Mouse (Mus musculus) kidney, postnatal 14 days (tissue): ENCODE results near the gene Traip.
A peak's percentile ranks its signal among the peaks of the same experiment; 100 is the strongest.

ENCODE experiments used
- DNase-seq: peaks from one replicate; pipeline ENCODE4 v3.0.0; 2022; ENCODE audit warnings: mixed read lengths

Gene Traip

GRCm38 (mm10) chr9:107949922-107950235, at the start of gene Traip:
Gene Traip, plus strand, starts transcription at chr9:107950136.
- DNase-seq = no peak

- peak; percentile 77 for DNase-seq
These were observed 48.9 kb upstream of the Traip start for GRCm38 (mm10) chr9:107900840-107901626.

DNA sequence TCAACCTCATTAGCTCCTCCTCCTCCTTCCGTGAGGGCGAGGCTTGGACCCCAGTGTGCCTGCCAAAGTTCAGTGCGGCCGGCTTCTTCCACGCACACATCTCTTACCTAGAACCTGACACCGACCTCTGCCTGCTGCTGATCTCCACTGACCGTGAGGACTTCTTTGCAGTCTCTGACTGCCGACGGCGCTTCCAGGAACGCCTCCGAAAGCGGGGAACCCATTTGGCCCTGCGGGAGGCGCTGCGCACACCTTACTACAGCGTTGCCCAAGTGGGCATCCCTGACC, 48.4 kb upstream of the Traip start:
- DNase-seq = no peak

- DNase-seq = peak; percentile 89
These were observed 45.2 kb upstream of the Traip start for GRCm38 (mm10) chr9:107904726-107905125.

DNA sequence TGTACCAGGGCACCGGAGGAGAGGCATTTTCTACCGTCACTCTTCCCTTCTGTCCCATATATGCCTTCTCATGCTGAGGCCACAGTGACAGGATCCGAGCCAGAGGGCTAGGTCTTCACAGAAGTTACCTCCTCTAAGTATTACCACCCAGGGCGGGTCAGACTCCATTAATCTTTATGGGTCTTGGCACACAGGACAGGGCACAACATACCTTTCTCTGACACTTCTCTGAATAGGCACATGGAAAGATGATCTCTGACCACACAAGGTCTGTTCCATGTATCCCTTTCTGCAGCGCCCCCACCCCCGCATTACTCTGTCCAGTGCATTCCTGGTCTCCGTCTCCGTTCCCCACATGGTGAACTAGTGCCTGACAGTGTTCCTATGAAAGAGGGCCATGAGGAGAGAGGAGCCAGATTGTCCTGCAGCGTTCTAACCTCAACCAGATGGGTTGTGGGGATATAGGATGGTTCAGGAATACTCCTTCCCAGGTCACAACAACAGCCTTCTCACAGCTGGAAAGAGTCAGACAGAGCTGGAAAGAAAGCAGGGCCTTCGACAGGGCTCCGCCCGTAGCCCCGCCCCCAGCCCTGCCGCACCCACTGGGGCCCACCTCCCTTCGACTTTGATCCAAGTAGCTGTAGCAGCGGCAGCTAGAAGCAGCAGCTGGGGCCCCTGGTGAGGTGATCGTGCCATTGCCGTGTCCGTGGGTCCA, 43.5 kb upstream of the Traip start, which contains the start of gene Mst1r:
Gene Mst1r, plus strand, starts transcription at position 622 of the 715 bp plus-strand sequence.
- peak; percentile 90 for DNase-seq

DNA sequence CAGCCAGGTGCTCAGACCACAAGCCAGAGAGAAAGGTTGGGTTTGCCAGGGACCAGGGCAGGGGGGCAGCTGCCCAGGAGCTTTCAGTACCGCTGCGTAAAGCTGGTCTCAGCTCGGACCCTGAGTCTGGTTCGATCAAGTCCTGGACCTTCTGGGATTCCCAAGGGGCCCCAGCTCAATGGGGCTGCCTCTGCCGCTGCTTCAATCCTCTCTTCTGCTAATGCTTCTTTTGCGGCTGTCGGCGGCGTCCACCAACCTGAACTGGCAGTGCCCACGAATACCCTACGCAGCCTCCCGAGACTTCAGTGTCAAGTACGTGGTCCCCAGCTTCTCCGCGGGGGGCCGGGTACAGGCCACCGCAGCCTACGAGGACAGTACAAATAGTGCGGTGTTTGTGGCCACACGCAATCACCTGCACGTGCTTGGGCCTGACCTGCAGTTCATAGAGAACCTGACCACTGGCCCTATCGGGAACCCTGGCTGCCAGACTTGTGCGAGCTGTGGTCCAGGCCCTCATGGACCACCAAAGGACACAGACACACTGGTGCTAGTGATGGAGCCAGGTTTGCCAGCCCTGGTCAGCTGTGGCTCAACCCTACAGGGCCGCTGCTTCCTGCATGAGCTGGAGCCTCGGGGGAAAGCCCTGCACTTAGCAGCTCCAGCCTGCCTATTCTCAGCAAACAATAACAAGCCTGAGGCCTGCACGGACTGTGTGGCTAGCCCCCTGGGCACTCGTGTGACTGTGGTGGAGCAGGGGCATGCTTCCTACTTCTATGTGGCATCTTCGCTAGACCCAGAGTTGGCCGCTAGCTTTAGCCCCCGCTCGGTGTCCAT, 42.8 kb upstream of the Traip start:
- DNase-seq = no peak

GRCm38 (mm10) chr9:107907801-107908120, 42.2 kb upstream of the Traip start:
- no peak for DNase-seq

DNA sequence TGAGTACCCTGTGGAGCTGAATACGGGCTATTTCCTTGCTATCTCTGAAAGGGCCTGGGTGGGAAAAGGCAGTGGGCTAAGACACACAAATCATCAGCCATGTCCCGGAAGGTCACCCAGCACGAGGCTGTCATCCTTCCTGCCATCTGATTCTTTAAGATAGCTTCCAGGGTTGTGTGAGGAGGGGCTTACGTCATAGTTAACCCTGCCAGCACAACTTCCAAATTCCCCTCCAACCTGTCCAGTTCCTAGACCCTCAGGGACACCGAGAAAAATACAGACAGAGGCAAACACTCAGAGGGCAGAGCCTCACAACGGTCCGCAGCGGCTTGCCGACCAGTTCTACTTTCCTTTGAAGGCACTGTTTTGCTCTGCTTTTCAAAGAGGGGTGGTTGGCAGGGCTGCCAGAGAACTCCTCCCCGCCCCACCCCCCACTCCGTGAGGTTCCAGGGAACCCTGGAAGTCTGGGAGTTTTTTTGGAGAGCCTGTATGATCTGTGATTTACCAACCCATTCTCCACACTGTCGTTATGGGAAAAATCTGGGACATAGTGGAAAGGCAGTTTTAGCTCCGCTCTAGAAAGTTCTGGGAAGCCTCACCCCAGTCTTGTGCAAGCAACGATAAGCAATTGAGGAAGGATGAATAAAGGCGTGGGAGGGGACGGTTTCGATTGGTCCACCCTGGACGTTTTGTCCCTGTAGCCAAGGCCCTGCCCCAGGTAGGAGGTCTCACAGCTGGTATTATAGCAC, 41.4 kb upstream of the Traip start:
- no peak for DNase-seq

DNA sequence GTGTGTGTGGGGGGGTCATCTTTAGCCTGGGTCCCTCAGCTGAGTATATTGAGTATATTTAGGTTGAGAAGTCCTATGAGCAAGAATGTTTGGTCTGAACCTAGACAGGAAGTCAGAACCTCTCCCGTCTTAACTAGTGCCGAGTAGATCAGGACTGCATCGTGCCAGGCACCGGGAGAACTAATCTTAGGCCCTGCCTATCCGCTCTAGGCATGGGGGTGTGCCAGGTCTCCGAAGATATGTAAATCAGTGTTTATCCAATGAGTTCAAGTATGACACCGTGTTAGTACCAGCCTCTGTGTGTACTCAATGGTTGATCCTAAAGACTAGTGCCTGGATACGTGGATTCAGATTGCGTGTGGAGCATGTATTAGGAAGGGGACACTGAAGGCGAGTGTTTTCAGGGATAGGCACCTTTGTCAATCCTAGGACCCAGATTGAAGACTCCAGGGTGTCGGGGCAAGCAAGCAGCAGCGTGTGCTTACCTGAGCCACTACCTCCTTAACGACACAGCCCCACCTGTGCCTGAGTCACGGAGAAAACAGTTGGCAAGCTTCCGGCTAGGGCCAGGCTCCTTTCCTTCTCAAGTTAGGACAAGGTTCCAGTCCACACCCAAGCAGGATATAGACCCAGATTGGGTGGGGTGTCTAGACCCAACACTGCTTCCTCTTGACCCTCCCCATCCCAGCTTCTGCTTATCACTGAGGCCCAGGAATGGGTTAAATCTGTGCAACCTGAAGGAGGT, 39.7 kb upstream of the Traip start:
- no peak for DNase-seq

GRCm38 (mm10) chr9:107914764-107915420, 35.0 kb upstream of the Traip start:
- no peak for DNase-seq

GRCm38 (mm10) chr9:107917895-107918608, 31.9 kb upstream of the Traip start:
- DNase-seq = peak; percentile 8

GRCm38 (mm10) chr9:107918884-107919283, 31.1 kb upstream of the Traip start:
- DNase-seq = no peak

DNA sequence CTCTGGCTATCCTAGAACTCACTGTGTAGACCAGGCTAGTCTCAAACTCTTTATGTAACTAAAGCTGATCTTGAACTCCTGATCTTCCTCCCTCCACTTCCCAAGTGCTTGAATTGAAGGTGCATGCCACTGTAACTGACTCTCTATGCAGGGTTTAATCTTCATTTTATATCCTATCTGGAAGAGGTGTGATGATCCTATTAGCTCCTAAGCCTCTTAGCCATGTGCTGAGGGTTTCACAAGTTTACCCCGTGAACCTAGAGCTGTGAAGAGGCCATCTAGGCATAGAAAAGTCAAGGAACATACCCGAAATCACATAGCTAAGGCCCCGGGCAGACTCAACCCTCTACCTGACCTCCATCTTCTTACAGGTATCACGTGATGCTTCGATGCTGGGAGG, 30.5 kb upstream of the Traip start:
- no peak for DNase-seq

DNA sequence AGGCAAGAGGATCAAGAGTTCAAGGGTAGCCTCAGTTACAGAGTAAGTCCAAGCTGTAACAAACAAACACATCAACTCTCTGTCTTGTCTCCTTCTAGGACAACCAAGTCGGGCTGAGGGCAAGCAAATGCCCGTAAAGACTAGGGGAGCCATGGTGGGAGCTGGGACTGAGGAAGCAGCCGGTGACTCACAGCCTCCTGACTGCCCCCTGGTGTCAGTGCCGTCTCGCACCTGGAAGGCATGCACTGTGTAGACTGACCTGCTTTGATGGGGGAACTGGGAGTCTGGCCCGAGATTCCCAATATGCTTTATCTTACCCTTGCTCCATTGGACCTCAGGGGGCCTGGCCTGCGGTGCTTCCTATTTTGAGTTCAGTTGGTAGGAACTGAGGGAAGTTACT, 26.9 kb upstream of the Traip start:
- DNase-seq = peak; percentile 53

- no peak for DNase-seq
These were observed 26.0 kb upstream of the Traip start for GRCm38 (mm10) chr9:107923956-107924355.

- no peak for DNase-seq
These were observed 24.7 kb upstream of the Traip start for GRCm38 (mm10) chr9:107925251-107925650.

GRCm38 (mm10) chr9:107926920-107927420, 23.0 kb upstream of the Traip start:
- no peak for DNase-seq

DNA sequence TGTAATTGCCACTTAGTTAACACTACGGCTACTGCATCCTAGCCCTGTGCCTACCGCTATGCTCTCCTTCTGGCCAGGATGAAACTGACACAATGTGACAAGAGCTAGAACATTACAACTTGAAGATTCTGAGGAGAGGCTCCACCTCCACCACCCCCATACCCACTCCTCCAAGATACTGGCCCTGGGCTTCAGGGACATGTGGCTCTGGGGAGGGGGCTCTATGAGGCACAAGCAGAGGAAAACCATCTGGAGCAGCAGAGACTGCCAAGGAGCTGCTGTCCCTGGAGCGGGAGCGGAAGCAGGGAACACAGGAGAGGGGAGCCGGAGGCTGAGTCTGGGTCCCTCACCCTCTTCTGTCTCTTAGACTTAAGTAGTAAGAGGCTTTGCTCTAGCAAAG, 22.2 kb upstream of the Traip start:
- no peak for DNase-seq

GRCm38 (mm10) chr9:107928169-107928568, 21.8 kb upstream of the Traip start, which contains the start of gene Actl11:
Gene Actl11, plus strand, starts transcription at chr9:107928469.
- DNase-seq = no peak

GRCm38 (mm10) chr9:107932221-107932620, 17.7 kb upstream of the Traip start:
- no peak for DNase-seq

DNA sequence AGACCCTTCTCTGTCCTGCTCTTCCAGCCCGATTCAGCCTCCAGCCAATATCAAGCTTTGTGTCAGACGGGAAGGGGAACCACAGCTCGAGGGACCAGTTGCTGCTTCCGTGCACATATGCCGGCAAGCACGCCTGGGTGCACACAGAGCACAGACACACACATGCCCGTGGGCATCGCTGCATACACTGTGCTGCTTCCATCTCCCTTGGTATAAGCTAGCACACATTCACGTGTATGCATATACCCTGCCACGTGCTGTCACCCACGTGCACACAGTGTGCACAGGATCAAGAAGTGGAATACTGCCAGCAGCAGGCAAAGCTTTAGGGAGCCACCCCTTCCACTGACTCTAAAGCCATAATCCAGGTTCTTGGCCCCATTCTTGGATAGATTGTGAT, 15.8 kb upstream of the Traip start:
- DNase-seq = no peak
